Mouse (Mus musculus): ENCODE data around the gene Pi4kb. TPM values are rescaled to one million over a fixed set of nuclear protein-coding genes. Genes with fewer than 3 reads are reported as not detected.
"Not testable (repeated sequence)": the region's sequence is repeated elsewhere in the genome, so short reads cannot be mapped to it uniquely, and the experiment has no call there.

Pi4kb gene
- polyA plus RNA-seq, 1 experiment from 2014 or later = 25.0 TPM

GRCm38 (mm10) chr3:95025202-95025601 is 50.7 kb downstream of the Pi4kb start:
- Histone ChIP-seq H3K4me1 (ENCODE audit: control insufficient read depth, insufficient read depth, low read length) (0 out of 2 replicates have a peak, but pooled peaks cover 4% of the 10 kb centered on the region), H3K27me3 (ENCODE audit: control insufficient read depth, insufficient read depth, low read length) (no peaks in the 10 kb centered on the region), H3K36me3 (ENCODE audit: control insufficient read depth, insufficient read depth, low read length) (peaks cover 2% of the 10 kb centered on the region; the same call in 1 of the 2 replicates), H3K4me2 (ENCODE audit: low read depth, severe bottlenecking) (no peak overlapping the region), H3K27ac (replicated peaks; ENCODE audit: low read depth, low read length) (no peak overlapping the region), H3K9me3 (ENCODE audit: control insufficient read depth, low read length) (no peaks in the 10 kb centered on the region), H3K9ac (ENCODE audit: low read length) (no peak overlapping the region), H3K4me3 (ENCODE audit: low read depth, low read length) (no peak overlapping the region)
- ATAC-seq (ENCODE audit: insufficient number of reproducible peaks, low FRiP score, low TSS enrichment, low read depth) (no peak), DNase-seq (ENCODE audit: low spot score) (no peak)
- 49% methylated on average over 5 of the region's 5 CpGs for WGBS

- ATAC-seq (ENCODE audit: insufficient number of reproducible peaks, low FRiP score, low TSS enrichment, low read depth) = peak; percentile 19; the same call in 1 of the 2 replicates
- Histone ChIP-seq H3K4me1 (ENCODE audit: control insufficient read depth, insufficient read depth, low read length) (0 out of 2 replicates have a peak, but pooled peaks cover 4% of the 10 kb centered on the region), H3K9ac (ENCODE audit: low read length) (no peak overlapping the region), H3K27me3 (ENCODE audit: control insufficient read depth, insufficient read depth, low read length) (no peaks in the 10 kb centered on the region), H3K27ac (replicated peaks; ENCODE audit: low read depth, low read length) (no peak overlapping the region), H3K4me2 (ENCODE audit: low read depth, severe bottlenecking) (no peak overlapping the region), H3K36me3 (ENCODE audit: control insufficient read depth, insufficient read depth, low read length) (peaks cover 6% of the 10 kb centered on the region; the same call in 1 of the 2 replicates), H3K9me3 (ENCODE audit: control insufficient read depth, low read length) (no peaks in the 10 kb centered on the region), H3K4me3 (ENCODE audit: low read depth, low read length) (no peak overlapping the region)
- WGBS = 51% methylated on average over 5 of the region's 5 CpGs
- no peak for DNase-seq (ENCODE audit: low spot score)
Observed at GRCm38 (mm10) chr3:95027057-95027645, 52.6 kb downstream of the Pi4kb start.

- ATAC-seq (ENCODE audit: insufficient number of reproducible peaks, low FRiP score, low TSS enrichment, low read depth) = peak; percentile 45
- H3K4me3 ChIP-seq (ENCODE audit: low read depth, low read length) = no peak overlapping the region
Observed at GRCm38 (mm10) chr3:95027701-95028100, 53.2 kb downstream of the Pi4kb start.

GRCm38 (mm10) chr3:95028603-95029002 is 54.1 kb downstream of the Pi4kb start:
- Histone ChIP-seq H3K4me3 (ENCODE audit: low read depth, low read length) (no peak overlapping the region), H3K4me1 (ENCODE audit: control insufficient read depth, insufficient read depth, low read length) (0 out of 2 replicates have a peak, but pooled peaks cover 4% of the 10 kb centered on the region), H3K9ac (ENCODE audit: low read length) (no peak overlapping the region), H3K36me3 (ENCODE audit: control insufficient read depth, insufficient read depth, low read length) (peaks cover 19% of the 10 kb centered on the region; the same call in 1 of the 2 replicates), H3K4me2 (ENCODE audit: low read depth, severe bottlenecking) (no peak overlapping the region), H3K27ac (replicated peaks; ENCODE audit: low read depth, low read length) (no peak overlapping the region), H3K27me3 (ENCODE audit: control insufficient read depth, insufficient read depth, low read length) (no peaks in the 10 kb centered on the region), H3K9me3 (ENCODE audit: control insufficient read depth, low read length) (no peaks in the 10 kb centered on the region)
- no peak for DNase-seq (ENCODE audit: low spot score)
- WGBS = 89% methylated on average over 3 of the region's 3 CpGs
- no peak for ATAC-seq (ENCODE audit: insufficient number of reproducible peaks, low FRiP score, low TSS enrichment, low read depth)

More at GRCm38 (mm10) chr3:95027701-95028100, 53.2 kb downstream of the Pi4kb start:
- peaks cover 11% of the 10 kb centered on the region; the same call in 1 of the 2 replicates for H3K36me3 ChIP-seq (ENCODE audit: control insufficient read depth, insufficient read depth, low read length)
- no peaks in the 10 kb centered on the region for H3K9me3 ChIP-seq (ENCODE audit: control insufficient read depth, low read length)
- no peak overlapping the region for H3K4me2 ChIP-seq (ENCODE audit: low read depth, severe bottlenecking)
- no peak overlapping the region for H3K9ac ChIP-seq (ENCODE audit: low read length)
- H3K27me3 ChIP-seq (ENCODE audit: control insufficient read depth, insufficient read depth, low read length) = no peaks in the 10 kb centered on the region
- H3K4me1 ChIP-seq (ENCODE audit: control insufficient read depth, insufficient read depth, low read length) = 0 out of 2 replicates have a peak, but pooled peaks cover 4% of the 10 kb centered on the region
- no peak for DNase-seq (ENCODE audit: low spot score)
- WGBS = 62% methylated on average over 5 of the region's 5 CpGs
- no peak overlapping the region for H3K27ac ChIP-seq (replicated peaks; ENCODE audit: low read depth, low read length)

- H3K27me3 ChIP-seq (ENCODE audit: control insufficient read depth, insufficient read depth, low read length); ATAC-seq (ENCODE audit: insufficient number of reproducible peaks, low FRiP score, low TSS enrichment, low read depth); H3K9ac ChIP-seq (ENCODE audit: low read length); H3K4me1 ChIP-seq (ENCODE audit: control insufficient read depth, insufficient read depth, low read length); DNase-seq (ENCODE audit: low spot score); H3K4me3 ChIP-seq (ENCODE audit: low read depth, low read length); H3K27ac ChIP-seq (replicated peaks; ENCODE audit: low read depth, low read length); H3K9me3 ChIP-seq (ENCODE audit: control insufficient read depth, low read length); H3K4me2 ChIP-seq (ENCODE audit: low read depth, severe bottlenecking): not testable (repeated sequence)
- WGBS = 81% methylated on average over 3 of the region's 3 CpGs
- peaks cover 23% of the 10 kb centered on the region; the same call in 1 of the 2 replicates for H3K36me3 ChIP-seq (ENCODE audit: control insufficient read depth, insufficient read depth, low read length)
Observed at GRCm38 (mm10) chr3:95029291-95029827, 54.8 kb downstream of the Pi4kb start.

- Histone ChIP-seq H3K9me3 (ENCODE audit: control insufficient read depth, low read length) (no peaks in the 10 kb centered on the region), H3K27me3 (ENCODE audit: control insufficient read depth, insufficient read depth, low read length) (no peaks in the 10 kb centered on the region), H3K27ac (replicated peaks; ENCODE audit: low read depth, low read length) (no peak overlapping the region), H3K4me1 (ENCODE audit: control insufficient read depth, insufficient read depth, low read length) (0 out of 2 replicates have a peak, but pooled peaks cover 4% of the 10 kb centered on the region), H3K9ac (ENCODE audit: low read length) (no peak overlapping the region), H3K36me3 (ENCODE audit: control insufficient read depth, insufficient read depth, low read length) (peaks cover 29% of the 10 kb centered on the region), H3K4me3 (ENCODE audit: low read depth, low read length) (no peak overlapping the region), H3K4me2 (ENCODE audit: low read depth, severe bottlenecking) (no peak overlapping the region)
- no peak for ATAC-seq (ENCODE audit: insufficient number of reproducible peaks, low FRiP score, low TSS enrichment, low read depth)
- 76% methylated on average over 3 of the region's 3 CpGs for WGBS
- no peak for DNase-seq (ENCODE audit: low spot score)
Observed at GRCm38 (mm10) chr3:95029953-95030352, 55.4 kb downstream of the Pi4kb start.

- 16% methylated on average over 3 of the region's 3 CpGs for WGBS
- peak overlapping the region; percentile 71 for H3K4me2 ChIP-seq (ENCODE audit: low read depth, severe bottlenecking)
- no peaks in the 10 kb centered on the region; the same call in 1 of the 2 replicates for H3K36me3 ChIP-seq (ENCODE audit: control insufficient read depth, insufficient read depth, low read length)
- ATAC-seq (ENCODE audit: insufficient number of reproducible peaks, low FRiP score, low TSS enrichment, low read depth) = no peak
- peaks cover 5% of the 10 kb centered on the region for H3K4me1 ChIP-seq (ENCODE audit: control insufficient read depth, insufficient read depth, low read length)
- H3K9ac ChIP-seq (ENCODE audit: low read length) = peak overlapping the region; percentile 84
- DNase-seq (ENCODE audit: low spot score) = no peak
- H3K27ac ChIP-seq (replicated peaks; ENCODE audit: low read depth, low read length) = no peak overlapping the region
- no peaks in the 10 kb centered on the region for H3K27me3 ChIP-seq (ENCODE audit: control insufficient read depth, insufficient read depth, low read length)
- peak overlapping the region; percentile 89 for H3K4me3 ChIP-seq (ENCODE audit: low read depth, low read length)
- no peaks in the 10 kb centered on the region for H3K9me3 ChIP-seq (ENCODE audit: control insufficient read depth, low read length)
Observed at GRCm38 (mm10) chr3:95041625-95042024, 67.1 kb downstream of the Pi4kb start.

- Histone ChIP-seq H3K36me3 (ENCODE audit: control insufficient read depth, insufficient read depth, low read length) (no peaks in the 10 kb centered on the region; the same call in 1 of the 2 replicates), H3K4me3 (ENCODE audit: low read depth, low read length) (peak within 1 kb of the TSS; percentile 89), H3K4me1 (ENCODE audit: control insufficient read depth, insufficient read depth, low read length) (peaks cover 5% of the 10 kb centered on the region), H3K27ac (replicated peaks; ENCODE audit: low read depth, low read length) (0 out of 2 replicates have a peak within 1 kb of the TSS, but pooled peaks have one; percentile 26), H3K9ac (ENCODE audit: low read length) (peak within 1 kb of the TSS; percentile 84), H3K27me3 (ENCODE audit: control insufficient read depth, insufficient read depth, low read length) (no peaks in the 10 kb centered on the region), H3K4me2 (ENCODE audit: low read depth, severe bottlenecking) (peak within 1 kb of the TSS; percentile 71), H3K9me3 (ENCODE audit: control insufficient read depth, low read length) (no peaks in the 10 kb centered on the region)
- peak; percentile 98 for ATAC-seq (ENCODE audit: insufficient number of reproducible peaks, low FRiP score, low TSS enrichment, low read depth)
- peak; percentile 99 for DNase-seq (ENCODE audit: low spot score)
- under 1% methylated on average over 36 of the region's 36 CpGs for WGBS
Observed at GRCm38 (mm10) chr3:95042166-95042837, 67.8 kb downstream of the Pi4kb start, which contains the start of gene Psmd4. Gene Psmd4, minus strand, starts transcription at chr3:95042614.
